Mouse (Mus musculus) stomach, embryonic 16.5 days (tissue): ENCODE measurements around the gene Tada2b. TPM values are rescaled to one million over a fixed set of nuclear protein-coding genes. Genes with fewer than 3 reads are reported as not detected.

ENCODE experiments used
- ATAC-seq: fragments of 200-750 bp; cut with Nextera tagmentation; 2 replicates; pipeline ENCODE4 v1.8.0; 2017; ENCODE audit warnings: moderate number of reproducible peaks, moderate TSS enrichment; ENCODE audit not compliant: insufficient read depth, low FRiP score
- H3K27ac ChIP-seq: fragments of 300-500 bp; sonication (generic); 2 replicates; pipeline ENCODE4 v1.5.1; 2014; ENCODE audit warnings: low read length
- H3K27me3 ChIP-seq: fragments of 300-500 bp; sonication (generic); 2 replicates; pipeline ENCODE4 v1.6.1; 2014; ENCODE audit warnings: low read length, control low read depth, mixed read lengths; ENCODE audit not compliant: control insufficient read depth, insufficient read depth
- H3K36me3 ChIP-seq: fragments of 300-500 bp; sonication (generic); 2 replicates; pipeline ENCODE4 v1.6.1; 2014; ENCODE audit warnings: low read length; ENCODE audit not compliant: control insufficient read depth, insufficient read depth
- H3K4me1 ChIP-seq: fragments of 300-500 bp; sonication (generic); 2 replicates; pipeline ENCODE4 v1.6.1; 2014; ENCODE audit warnings: low read length, control low read depth, mixed read lengths; ENCODE audit not compliant: control insufficient read depth, insufficient read depth
- H3K4me2 ChIP-seq: fragments of 300-500 bp; sonication (generic); 2 replicates; pipeline ENCODE4 v1.6.1; 2014; ENCODE audit warnings: low read depth, low read length, mixed read lengths
- H3K4me3 ChIP-seq: fragments of 300-500 bp; sonication (generic); replicated peaks from 2 replicates; pipeline ENCODE4 v1.5.1; 2014; ENCODE audit warnings: mild to moderate bottlenecking, low read length
- H3K9ac ChIP-seq: fragments of 300-500 bp; sonication (generic); 2 replicates; pipeline ENCODE4 v1.6.1; 2014; ENCODE audit warnings: low read length
- H3K9me3 ChIP-seq: fragments of 300-500 bp; sonication (generic); replicated peaks from 2 replicates; pipeline ENCODE4 v1.6.1; 2016; ENCODE audit warnings: low read length, control low read depth; ENCODE audit not compliant: control insufficient read depth
- WGBS: fragments of 180-500 bp; shearing (Covaris S2); extraction: QIAGEN DNeasy Blood & Tissue Kit; methylation state at CpG from one replicate; pipeline ENCODE4 v1.1.7; 2014; 5-methylcytosine and 5-hydroxymethylcytosine counted together
- polyA plus RNA-seq: library from polyadenylated mRNA; unstranded; fragments of >200 nt; fragmentation: Nextera tagmentation; extraction: Ambion mirVana; gene quantifications from 2 replicates; pipeline ENCODE4 v1.2.1, GENCODE M21; 2015

Gene Tada2b
- polyA plus RNA-seq, 1 experiment from 2014 or later: 2.0 TPM

DNA sequence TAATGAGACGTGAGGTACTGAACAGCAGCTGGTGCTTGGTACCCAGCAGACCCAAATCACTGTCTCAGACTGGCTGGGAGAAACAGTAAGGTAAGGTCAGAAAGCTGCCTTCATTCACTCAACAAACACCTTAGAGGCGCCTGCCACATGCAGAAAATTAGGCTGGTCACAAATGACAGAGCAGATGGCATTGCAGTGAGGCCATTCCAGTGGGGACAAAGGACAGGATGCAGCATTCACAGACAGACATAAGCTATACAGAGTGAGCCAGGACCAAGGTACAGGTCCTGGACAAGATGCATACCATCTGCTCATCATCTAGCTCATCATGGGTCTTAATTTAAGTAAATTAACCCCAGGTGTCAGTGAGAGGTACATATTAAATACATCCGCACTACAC, 33.5 kb upstream of the Tada2b start:
- Histone ChIP-seq H3K9ac (no peak overlapping the region), H3K36me3 (peaks cover 24% of the 10 kb centered on the region), H3K27me3 (no peaks in the 10 kb centered on the region), H3K4me3 (no peak overlapping the region), H3K9me3 (no peaks in the 10 kb centered on the region), H3K27ac (no peak overlapping the region), H3K4me2 (no peak overlapping the region), H3K4me1 (no peaks in the 10 kb centered on the region)
- 87% methylated on average over 3 of the region's 3 CpGs for WGBS
- ATAC-seq: no peak

GRCm38 (mm10) chr5:36515558-36515957, 31.5 kb upstream of the Tada2b start:
- H3K36me3 ChIP-seq: peaks cover 22% of the 10 kb centered on the region
- 85% methylated on average over 5 of the region's 5 CpGs for WGBS
- H3K27ac ChIP-seq: no peak overlapping the region
- H3K27me3 ChIP-seq: no peaks in the 10 kb centered on the region
- H3K9ac ChIP-seq: no peak overlapping the region
- H3K4me1 ChIP-seq: no peaks in the 10 kb centered on the region
- no peak for ATAC-seq
- no peak overlapping the region for H3K4me3 ChIP-seq
- H3K4me2 ChIP-seq: no peak overlapping the region
- H3K9me3 ChIP-seq: no peaks in the 10 kb centered on the region

DNA sequence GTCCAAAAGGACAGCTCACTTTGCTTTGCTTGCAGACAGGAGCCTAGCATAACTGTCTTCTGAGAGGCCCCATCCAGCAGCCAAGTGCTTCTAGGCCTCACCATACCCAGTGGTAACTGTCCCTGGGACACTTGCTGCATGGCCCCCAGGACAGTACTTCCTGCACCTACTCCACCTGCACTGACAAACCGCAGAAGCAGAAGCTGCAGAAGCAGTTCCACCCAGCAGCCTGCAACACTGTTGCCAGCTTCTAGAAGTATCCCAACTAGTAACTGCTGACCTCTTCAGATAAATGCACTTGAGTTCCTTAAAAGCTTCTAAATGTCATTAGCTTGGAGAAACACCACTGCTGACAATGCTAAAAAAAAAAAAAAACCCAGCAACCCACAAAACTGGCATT, 31.0 kb upstream of the Tada2b start:
- no peak for ATAC-seq
- 97% methylated on average over 1 of the region's 1 CpGs for WGBS
- H3K36me3 ChIP-seq: peaks cover 20% of the 10 kb centered on the region; the same call in 1 of the 2 replicates

DNA sequence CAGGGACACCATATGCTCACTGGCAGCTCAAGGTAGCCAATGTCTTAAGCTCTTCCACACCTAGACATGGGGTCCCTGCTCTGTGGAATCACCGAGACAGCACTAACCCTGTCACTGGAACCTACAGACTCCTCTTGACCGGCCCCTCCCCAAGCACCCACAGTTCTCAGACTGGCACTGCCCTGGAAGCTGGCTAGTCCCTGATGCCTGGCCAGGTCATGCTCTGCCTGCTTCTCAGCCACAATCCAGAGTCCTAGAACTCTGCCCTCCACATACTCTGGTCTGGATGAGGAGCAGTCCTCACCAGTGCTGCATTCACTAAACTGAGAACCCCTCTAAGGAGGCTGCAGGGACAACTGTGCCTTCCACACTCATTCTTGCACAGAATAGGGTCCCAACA, 26.9 kb upstream of the Tada2b start:
- no peak overlapping the region for H3K9ac ChIP-seq
- H3K9me3 ChIP-seq: no peaks in the 10 kb centered on the region
- ATAC-seq: no peak
- no peaks in the 10 kb centered on the region for H3K4me1 ChIP-seq
- no peaks in the 10 kb centered on the region for H3K27me3 ChIP-seq
- WGBS: 94% methylated on average over 2 of the region's 2 CpGs
- H3K4me2 ChIP-seq: no peak overlapping the region
- H3K27ac ChIP-seq: no peak overlapping the region
- H3K36me3 ChIP-seq: peaks cover 17% of the 10 kb centered on the region
- no peak overlapping the region for H3K4me3 ChIP-seq

More for the DNA sequence above, 31.0 kb upstream of the Tada2b start:
- Histone ChIP-seq H3K4me3 (no peak overlapping the region), H3K9me3 (no peaks in the 10 kb centered on the region), H3K27me3 (no peaks in the 10 kb centered on the region), H3K27ac (no peak overlapping the region), H3K4me1 (no peaks in the 10 kb centered on the region), H3K9ac (no peak overlapping the region), H3K4me2 (no peak overlapping the region)

GRCm38 (mm10) chr5:36508351-36508750, 24.3 kb upstream of the Tada2b start:
- Histone ChIP-seq H3K9me3 (no peaks in the 10 kb centered on the region), H3K4me3 (no peak overlapping the region), H3K4me1 (no peaks in the 10 kb centered on the region), H3K27me3 (no peaks in the 10 kb centered on the region), H3K36me3 (peaks cover 17% of the 10 kb centered on the region), H3K27ac (no peak overlapping the region), H3K4me2 (no peak overlapping the region), H3K9ac (no peak overlapping the region)
- ATAC-seq: no peak
- WGBS: 91% methylated on average over 10 of the region's 10 CpGs

GRCm38 (mm10) chr5:36505643-36506042, 21.6 kb upstream of the Tada2b start:
- Histone ChIP-seq H3K4me2 (no peak overlapping the region), H3K9me3 (no peaks in the 10 kb centered on the region), H3K36me3 (peaks cover 9% of the 10 kb centered on the region), H3K4me1 (no peaks in the 10 kb centered on the region), H3K27me3 (no peaks in the 10 kb centered on the region), H3K9ac (no peak overlapping the region), H3K27ac (no peak overlapping the region), H3K4me3 (no peak overlapping the region)
- 74% methylated on average over 5 of the region's 5 CpGs for WGBS
- no peak for ATAC-seq

DNA sequence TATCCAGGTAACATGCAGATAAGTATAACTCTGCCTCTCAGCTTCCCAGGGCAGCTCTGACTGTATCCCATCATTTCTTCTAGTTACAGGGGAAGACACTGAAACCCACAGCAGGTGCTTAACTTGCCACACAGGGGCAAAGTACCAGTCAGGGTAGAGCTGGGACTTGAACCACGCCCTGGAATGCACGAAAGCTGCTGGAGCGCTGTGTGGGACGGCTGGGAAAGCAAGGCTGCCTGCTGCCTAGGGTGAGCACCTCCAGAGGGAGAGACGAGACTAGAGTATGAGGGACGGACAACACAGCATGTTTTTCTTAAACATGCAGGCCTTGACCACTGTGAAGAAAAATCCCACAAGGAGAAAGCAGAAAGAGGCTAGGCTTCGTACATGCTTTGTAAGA, 21.1 kb upstream of the Tada2b start:
- H3K4me2 ChIP-seq: no peak overlapping the region
- H3K27ac ChIP-seq: no peak overlapping the region
- peaks cover 9% of the 10 kb centered on the region for H3K36me3 ChIP-seq
- no peak overlapping the region for H3K4me3 ChIP-seq
- H3K27me3 ChIP-seq: no peaks in the 10 kb centered on the region
- no peak overlapping the region for H3K9ac ChIP-seq
- no peaks in the 10 kb centered on the region for H3K9me3 ChIP-seq
- H3K4me1 ChIP-seq: no peaks in the 10 kb centered on the region
- WGBS: 85% methylated on average over 7 of the region's 7 CpGs
- ATAC-seq: no peak

GRCm38 (mm10) chr5:36494709-36495108, 10.6 kb upstream of the Tada2b start:
- no peak for ATAC-seq
- Histone ChIP-seq H3K4me2 (no peak overlapping the region), H3K4me3 (no peak overlapping the region), H3K36me3 (peaks cover 8% of the 10 kb centered on the region), H3K4me1 (no peaks in the 10 kb centered on the region), H3K27ac (no peak overlapping the region), H3K9me3 (no peaks in the 10 kb centered on the region), H3K9ac (no peak overlapping the region), H3K27me3 (no peaks in the 10 kb centered on the region)
- 95% methylated on average over 9 of the region's 9 CpGs for WGBS

DNA sequence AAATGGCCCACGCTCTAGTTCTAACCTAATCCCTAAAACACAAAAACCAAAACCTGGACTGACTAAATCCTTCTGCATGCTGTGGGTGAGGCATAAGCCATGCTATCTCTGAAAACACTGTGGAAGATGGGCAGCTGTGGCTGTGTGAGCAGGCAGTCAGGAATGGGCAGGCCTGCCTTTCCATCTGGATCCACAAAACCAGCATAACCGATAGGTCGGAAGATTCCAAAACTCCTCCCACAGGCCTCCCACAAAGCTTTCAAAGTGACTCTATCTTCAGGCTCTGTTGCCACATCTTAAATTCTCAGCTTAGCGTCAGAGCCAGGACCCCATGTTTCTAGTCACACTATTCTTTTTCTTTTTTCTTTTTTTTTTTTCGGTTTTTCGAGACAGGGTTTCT, 9.8 kb upstream of the Tada2b start:
- Histone ChIP-seq H3K27ac (no peak overlapping the region), H3K36me3 (peaks cover 8% of the 10 kb centered on the region), H3K9ac (no peak overlapping the region), H3K4me2 (no peak overlapping the region), H3K27me3 (no peaks in the 10 kb centered on the region), H3K4me3 (no peak overlapping the region), H3K9me3 (no peaks in the 10 kb centered on the region), H3K4me1 (no peaks in the 10 kb centered on the region)
- no peak for ATAC-seq
- 90% methylated on average over 6 of the region's 6 CpGs for WGBS

GRCm38 (mm10) chr5:36489225-36489624, 5.1 kb upstream of the Tada2b start:
- peaks cover 5% of the 10 kb centered on the region; the same call in 1 of the 2 replicates for H3K4me1 ChIP-seq
- ATAC-seq: no peak
- WGBS: 54% methylated on average over 2 of the region's 2 CpGs

More at GRCm38 (mm10) chr5:36489225-36489624, 5.1 kb upstream of the Tada2b start:
- no peak overlapping the region for H3K9ac ChIP-seq
- H3K9me3 ChIP-seq: no peaks in the 10 kb centered on the region
- H3K27me3 ChIP-seq: peaks cover 15% of the 10 kb centered on the region
- H3K4me2 ChIP-seq: no peak overlapping the region
- no peak overlapping the region for H3K27ac ChIP-seq
- peaks cover 3% of the 10 kb centered on the region for H3K36me3 ChIP-seq
- no peak overlapping the region for H3K4me3 ChIP-seq
